Mouse (Mus musculus) brain, embryonic 14.5 days (tissue): ENCODE data around the gene Ccl22.

Experiments
- CTCF ChIP-seq: fragments of 200-500 bp; IDR thresholded peaks from 2 replicates; pipeline ENCODE4 v1.5.1; 2012; ENCODE audit warnings: inconsistent platforms, mild to moderate bottlenecking, moderate library complexity, borderline replicate concordance; ENCODE audit not compliant: insufficient read depth, insufficient read length; ENCODE audit errors: extremely low read depth
- POLR2A ChIP-seq: fragments of 200-500 bp; IDR thresholded peaks from 2 replicates; pipeline ENCODE4 v1.6.1; 2012; ENCODE audit warnings: mild to moderate bottlenecking, inconsistent platforms, borderline replicate concordance; ENCODE audit not compliant: poor library complexity, insufficient read depth, insufficient read length, severe bottlenecking; ENCODE audit errors: extremely low read depth

DNA sequence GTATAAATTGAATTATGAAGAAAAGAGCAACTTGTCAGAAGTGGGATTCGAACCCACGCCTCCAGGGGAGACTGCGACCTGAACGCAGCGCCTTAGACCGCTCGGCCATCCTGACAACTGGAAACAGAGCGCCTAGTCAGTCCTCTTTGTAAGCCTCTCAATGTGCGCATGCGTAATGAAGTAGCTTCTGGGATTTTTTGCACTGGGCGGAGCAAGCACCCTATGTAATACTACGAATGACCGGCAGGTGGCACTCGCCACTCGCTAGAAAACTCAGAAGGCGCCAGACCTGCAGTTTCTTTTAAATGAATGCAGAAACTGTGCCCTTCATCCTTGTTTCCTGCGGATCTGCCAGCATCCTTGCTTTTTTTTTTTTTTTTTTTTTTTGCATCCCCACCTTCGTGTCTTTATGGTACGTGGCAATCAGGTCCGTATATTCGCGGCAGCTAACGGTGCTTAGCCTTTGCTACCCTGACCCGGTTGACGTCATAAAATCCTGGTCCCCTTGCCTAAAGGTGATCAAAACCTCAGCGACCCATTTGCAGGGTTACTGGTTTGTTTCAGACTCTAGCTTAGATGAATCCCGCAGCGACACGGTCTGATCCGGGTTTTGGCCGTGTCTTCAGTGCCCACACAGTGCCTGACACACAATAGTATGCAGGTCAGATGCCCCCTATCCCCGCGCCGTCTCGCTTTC, 41.3 kb upstream of the Ccl22 start:
- TF ChIP-seq CTCF (peak; percentile 96), POLR2A (no peak)
